In genomic region chr9:95953658-95954057, GRCm38 (mm10) we compare ENCODE assay signal across 8 mouse cellular contexts. TPM values are rescaled to one million over a fixed set of nuclear protein-coding genes. Genes with fewer than 3 reads are reported as not detected.
DNase-seq lines count a peak whose midpoint lies in the region; ATAC-seq and TF ChIP-seq lines count a peak whose summit lies in the region.

No protein-coding gene starts in this region.

- peak; percentile 14 to 17 for DNase-seq in cerebellum, adult 2 months
- DNase-seq in lung, postnatal 36 days = no peak
- peak; percentile 8 for DNase-seq in heart, postnatal 0 days (ENCODE audit: low spot score)
- no peak for DNase-seq in layer of hippocampus, postnatal 36 days
- no peak for DNase-seq in right cerebral cortex, postnatal 25 days

- no peaks in the 10 kb centered on the region for H3K4me1 ChIP-seq in cerebellum, adult 2 months (ENCODE audit: control insufficient read depth, insufficient read depth, low read length)
- no peaks in the 10 kb centered on the region for H3K4me1 ChIP-seq in lung, embryonic 15.5 days
- H3K4me1 ChIP-seq in heart, postnatal 0 days (ENCODE audit: control insufficient read depth, insufficient read depth) = no peaks in the 10 kb centered on the region
- peaks cover 11% of the 10 kb centered on the region for H3K4me1 ChIP-seq in neural tube, embryonic 13.5 days (replicated peaks)

- H3K36me3 ChIP-seq in lung, embryonic 15.5 days = 0 out of 2 replicates have a peak, but pooled peaks cover 6% of the 10 kb centered on the region
- no peaks in the 10 kb centered on the region for H3K36me3 ChIP-seq in heart, postnatal 0 days (replicated peaks; ENCODE audit: control insufficient read depth, insufficient read depth, low read length)
- H3K36me3 ChIP-seq in neural tube, embryonic 13.5 days = peaks cover 6% of the 10 kb centered on the region

- no peak overlapping the region for H3K4me3 ChIP-seq in cerebellum, adult 2 months (replicated peaks; ENCODE audit: insufficient read depth, low read depth, low read length)
- H3K4me3 ChIP-seq in lung, embryonic 15.5 days = peak overlapping the region; percentile 70
- H3K4me3 ChIP-seq in heart, postnatal 0 days (ENCODE audit: low read depth, low read length) = peak overlapping the region; percentile 100
- no peak overlapping the region for H3K4me3 ChIP-seq in neural tube, embryonic 13.5 days

- TF ChIP-seq CTCF in cerebellum, adult 2 months (IDR thresholded peaks at IDR 0.05; ENCODE audit: borderline replicate concordance, insufficient read depth, low read depth, low read length) = no peak
- no peak for TF ChIP-seq CTCF in heart, postnatal 0 days (IDR thresholded peaks at IDR 0.05; ENCODE audit: low read depth)

- H3K9ac ChIP-seq in lung, embryonic 15.5 days = no peak overlapping the region
- H3K9ac ChIP-seq in heart, postnatal 0 days (replicated peaks; ENCODE audit: low read depth, low read length) = no peak overlapping the region; the same call in 1 of the 2 replicates
- no peak overlapping the region for H3K9ac ChIP-seq in neural tube, embryonic 13.5 days

- no peak for TF ChIP-seq EP300 in heart, postnatal 0 days (IDR thresholded peaks at IDR 0.05; ENCODE audit: low read depth)

- no peak for ATAC-seq in cerebellum, adult (ENCODE audit: insufficient number of reproducible peaks, low FRiP score, low TSS enrichment)
- no peak for ATAC-seq in lung, embryonic 15.5 days (ENCODE audit: borderline replicate concordance, extremely low read depth, low FRiP score, low TSS enrichment)
- no peak for ATAC-seq in heart, postnatal 0 days (ENCODE audit: insufficient read depth, low read depth)
- no peak for ATAC-seq in neural tube, embryonic 13.5 days (ENCODE audit: low read depth)

- H3K4me2 ChIP-seq in lung, embryonic 15.5 days = peak overlapping the region; percentile 60
- H3K4me2 ChIP-seq in heart, postnatal 0 days (ENCODE audit: low read depth, low read length) = peak overlapping the region; percentile 91
- H3K4me2 ChIP-seq in neural tube, embryonic 13.5 days = peak overlapping the region; percentile 80

- no peak overlapping the region for H3K27ac ChIP-seq in cerebellum, adult 2 months (ENCODE audit: insufficient read depth, low read length)
- H3K27ac ChIP-seq in lung, embryonic 15.5 days = no peak overlapping the region
- no peak overlapping the region for H3K27ac ChIP-seq in heart, postnatal 0 days (ENCODE audit: low read depth)
- no peak overlapping the region for H3K27ac ChIP-seq in neural tube, embryonic 13.5 days (replicated peaks)

- WGBS in cerebellum, adult 2 months = 67% methylated on average over 4 of the region's 4 CpGs
- 74% methylated on average over 4 of the region's 4 CpGs for WGBS in lung, embryonic 15.5 days
- WGBS in heart, postnatal 0 days = 68% methylated on average over 4 of the region's 4 CpGs
- WGBS in neural tube, embryonic 13.5 days = 78% methylated on average over 4 of the region's 4 CpGs

- no peaks in the 10 kb centered on the region for H3K9me3 ChIP-seq in lung, embryonic 15.5 days
- no peaks in the 10 kb centered on the region for H3K9me3 ChIP-seq in heart, postnatal 0 days (replicated peaks; ENCODE audit: control insufficient read depth, low read length)
- H3K9me3 ChIP-seq in neural tube, embryonic 13.5 days = no peaks in the 10 kb centered on the region

- TF ChIP-seq POLR2A in cerebellum, adult 2 months (IDR thresholded peaks at IDR 0.05; ENCODE audit: borderline replicate concordance, insufficient read depth, low read length) = no peak

- no peaks in the 10 kb centered on the region for H3K27me3 ChIP-seq in cerebellum, adult 2 months (ENCODE audit: control insufficient read depth, insufficient read depth, low read length)
- H3K27me3 ChIP-seq in lung, embryonic 15.5 days = no peaks in the 10 kb centered on the region
- no peaks in the 10 kb centered on the region for H3K27me3 ChIP-seq in heart, postnatal 0 days (ENCODE audit: control insufficient read depth, insufficient read depth, low read length)
- no peaks in the 10 kb centered on the region for H3K27me3 ChIP-seq in neural tube, embryonic 13.5 days

RNA-seq across cellular contexts. Expression of gene Xrn1, which starts 0.9 kb away (rescaled TPM):
- 14.2 and 15.5 TPM in 2 replicates for polyA plus RNA-seq in cerebellum, adult 2 months (2012; rRNA removed)
- 14.8 and 17.4 TPM in 2 replicates for polyA plus RNA-seq in lung, embryonic 15.5 days (2015; fragmentation: Nextera tagmentation; extraction: Ambion mirVana)
- 9.7 and 14.0 TPM in 2 replicates for total RNA-seq in heart, postnatal 0 days (2014; rRNA removed; ENCODE audit: low replicate concordance)
- 7.4 and 8.8 TPM in 2 replicates for polyA plus RNA-seq in heart, postnatal 0 days (2015; fragmentation: Nextera tagmentation; extraction: Ambion mirVana)
- polyA plus RNA-seq in neural tube, embryonic 13.5 days (2015; fragmentation: Nextera tagmentation; extraction: Ambion mirVana) = 12.4 and 20.1 TPM in 2 replicates
- 10 to 100 TPM; 30.0 to 31.2 TPM for total RNA-seq in layer of hippocampus, postnatal 36 days (2021)

Comparison
In these comparisons a context has a peak if more than half of its experiments do, and no peak if none do; other contexts are left out.
1. DNase-seq: peak in cerebellum, adult 2 months (2 of 2) and heart, postnatal 0 days (single experiment); none in lung, postnatal 36 days (single experiment), layer of hippocampus, postnatal 36 days (0 of 2) and right cerebral cortex, postnatal 25 days (single experiment).
2. H3K4me3 ChIP-seq: peak in lung, embryonic 15.5 days (single experiment) and heart, postnatal 0 days (single experiment); none in cerebellum, adult 2 months (single experiment) and neural tube, embryonic 13.5 days (single experiment).
3. Peak in every context shown above with its lines, with median percentiles within 50 percentile points of each other: H3K4me2 ChIP-seq.